Mouse (Mus musculus): ENCODE results near the gene Zfp865. TPM values are rescaled to one million over a fixed set of nuclear protein-coding genes. Genes with fewer than 3 reads are reported as not detected.

Gene Zfp865
- polyA plus RNA-seq (2012; rRNA removed), result 34.0 and 43.5 TPM in 2 replicates

GRCm38 (mm10) chr7:5020000-5020681, at the start of gene Zfp865, which contains the start of gene Ccdc106:
Zfp865 (plus strand) TSS chr7:5020376.
Ccdc106 (plus strand) TSS chr7:5020553.

GRCm38 (mm10) chr7:4971068-4971467, 49.1 kb upstream of the Zfp865 start, which contains the start of gene Sbk3:
Sbk3 (minus strand) TSS chr7:4971168.

GRCm38 (mm10) chr7:4996003-4996895, 23.9 kb upstream of the Zfp865 start, which contains the start of gene Zfp579:
Zfp579 (minus strand) TSS chr7:4996158.

GRCm38 (mm10) chr7:5014251-5015117, 5.7 kb upstream of the Zfp865 start, which contains the start of the genes Zfp524 and Fiz1:
Zfp524 (plus strand) TSS chr7:5014415.
Fiz1 (minus strand) TSS chr7:5014697.

GRCm38 (mm10) chr7:5015118-5016001, 4.8 kb upstream of the Zfp865 start, which contains the start of gene Gm44973:
Gm44973 (plus strand) TSS chr7:5015496.

GRCm38 (mm10) chr7:5033818-5034217, 13.6 kb downstream of the Zfp865 start, which contains the start of gene 4632433K11Rik:
4632433K11Rik (plus strand) TSS chr7:5034118.

GRCm38 (mm10) chr7:5038109-5038732, 18.0 kb downstream of the Zfp865 start, which contains the start of gene Zfp784:
Zfp784 (minus strand) TSS chr7:5038446.

GRCm38 (mm10) chr7:5051193-5052192, 31.3 kb downstream of the Zfp865 start, which contains the start of gene Zfp580:
Zfp580 (plus strand) TSS chr7:5051538.

GRCm38 (mm10) chr7:5061774-5062359, 41.7 kb downstream of the Zfp865 start, which contains the start of gene U2af2:
U2af2 (plus strand) TSS chr7:5062143.

GRCm38 (mm10) chr7:5080010-5080751, 60.0 kb downstream of the Zfp865 start, which contains the start of gene Epn1:
Epn1 (plus strand) TSS chr7:5080235.

Other genes starting within 250 kb of the Zfp865 start
- not detected in 2 replicates for gene Fam71e2, start 249.1 kb upstream of the Zfp865 start, polyA plus RNA-seq (2012; rRNA removed)
- 0.10 and 0.12 TPM in 2 replicates for gene Il11, start 237.5 kb upstream of the Zfp865 start, polyA plus RNA-seq (2012; rRNA removed)
- gene Tmem190, start 237.4 kb upstream of the Zfp865 start, polyA plus RNA-seq (2012; rRNA removed), result not detected in 2 replicates
- gene Tmem238, start 230.7 kb upstream of the Zfp865 start, polyA plus RNA-seq (2012; rRNA removed), result 2.8 and 3.2 TPM in 2 replicates
- gene Rpl28, start 227.5 kb upstream of the Zfp865 start, polyA plus RNA-seq (2012; rRNA removed), result 672 and 775 TPM in 2 replicates
- gene Ube2s, start 207.8 kb upstream of the Zfp865 start, polyA plus RNA-seq (2012; rRNA removed), result 468 and 512 TPM in 2 replicates
- 14.0 and 22.4 TPM in 2 replicates for gene Shisa7, start 175.7 kb upstream of the Zfp865 start, polyA plus RNA-seq (2012; rRNA removed)
- 2.3 and 2.8 TPM in 2 replicates for gene Isoc2b, start 150.1 kb upstream of the Zfp865 start, polyA plus RNA-seq (2012; rRNA removed)
- 9.2 TPM in 2 replicates for gene Isoc2a, start 143.2 kb upstream of the Zfp865 start, polyA plus RNA-seq (2012; rRNA removed)
- 0.17 and 0.24 TPM in 2 replicates for gene Gm36210, start 113.9 kb upstream of the Zfp865 start, polyA plus RNA-seq (2012; rRNA removed)
- gene Zfp628, start 105.2 kb upstream of the Zfp865 start, polyA plus RNA-seq (2012; rRNA removed), result 11.2 and 12.9 TPM in 2 replicates
- 7.2 and 22.6 TPM in 2 replicates for gene Nat14, start 98.3 kb upstream of the Zfp865 start, polyA plus RNA-seq (2012; rRNA removed)
- gene Ssc5d, start 94.6 kb upstream of the Zfp865 start, polyA plus RNA-seq (2012; rRNA removed), result 5.9 and 6.9 TPM in 2 replicates
- 0.41 and 0.44 TPM in 2 replicates for gene Sbk2, start 56.0 kb upstream of the Zfp865 start, polyA plus RNA-seq (2012; rRNA removed)
- 0.06 and 0.21 TPM in 2 replicates for gene Sbk3, start 49.2 kb upstream of the Zfp865 start, polyA plus RNA-seq (2012; rRNA removed)
- gene Zfp579, start 24.2 kb upstream of the Zfp865 start, polyA plus RNA-seq (2012; rRNA removed), result 98.6 and 106 TPM in 2 replicates
- 6.5 and 9.5 TPM in 2 replicates for gene Zfp524, start 6.0 kb upstream of the Zfp865 start, polyA plus RNA-seq (2012; rRNA removed)
- gene Fiz1, start 5.7 kb upstream of the Zfp865 start, polyA plus RNA-seq (2012; rRNA removed), result 48.2 and 52.4 TPM in 2 replicates
- not detected in 2 replicates for gene Gm44973, start 4.9 kb upstream of the Zfp865 start, polyA plus RNA-seq (2012; rRNA removed)
- gene Ccdc106, start 177 bp downstream of the Zfp865 start, polyA plus RNA-seq (2012; rRNA removed), result 11.1 and 13.0 TPM in 2 replicates
- not detected in 2 replicates for gene 4632433K11Rik, start 13.7 kb downstream of the Zfp865 start, polyA plus RNA-seq (2012; rRNA removed)
- 2.4 and 4.1 TPM in 2 replicates for gene Zfp784, start 18.1 kb downstream of the Zfp865 start, polyA plus RNA-seq (2012; rRNA removed)
- gene Zfp580, start 31.2 kb downstream of the Zfp865 start, polyA plus RNA-seq (2012; rRNA removed), result 32.5 and 35.1 TPM in 2 replicates
- gene U2af2, start 41.8 kb downstream of the Zfp865 start, polyA plus RNA-seq (2012; rRNA removed), result 437 and 455 TPM in 2 replicates
- 105 and 111 TPM in 2 replicates for gene Epn1, start 59.9 kb downstream of the Zfp865 start, polyA plus RNA-seq (2012; rRNA removed)
- gene Rfpl4, start 96.6 kb downstream of the Zfp865 start, polyA plus RNA-seq (2012; rRNA removed), result not detected in 2 replicates
- gene Rasl2-9, start 105.6 kb downstream of the Zfp865 start, polyA plus RNA-seq (2012; rRNA removed), result 0.13 and 0.50 TPM in 2 replicates
- gene Vmn1r55, start 129.3 kb downstream of the Zfp865 start, polyA plus RNA-seq (2012; rRNA removed), result not detected in 2 replicates
- not detected in 2 replicates for gene Vmn1r56, start 176.4 kb downstream of the Zfp865 start, polyA plus RNA-seq (2012; rRNA removed)
- gene Vmn1r57, start 198.1 kb downstream of the Zfp865 start, polyA plus RNA-seq (2012; rRNA removed), result not detected in 2 replicates